Mouse (Mus musculus): ENCODE measurements at regions not wholly inside any gene's neighbourhood (a gene's known extent, or its start where the extent isn't known, plus 50 kb on each side); places are given as distances from the start of the nearest gene placed in this dataset.

DNA sequence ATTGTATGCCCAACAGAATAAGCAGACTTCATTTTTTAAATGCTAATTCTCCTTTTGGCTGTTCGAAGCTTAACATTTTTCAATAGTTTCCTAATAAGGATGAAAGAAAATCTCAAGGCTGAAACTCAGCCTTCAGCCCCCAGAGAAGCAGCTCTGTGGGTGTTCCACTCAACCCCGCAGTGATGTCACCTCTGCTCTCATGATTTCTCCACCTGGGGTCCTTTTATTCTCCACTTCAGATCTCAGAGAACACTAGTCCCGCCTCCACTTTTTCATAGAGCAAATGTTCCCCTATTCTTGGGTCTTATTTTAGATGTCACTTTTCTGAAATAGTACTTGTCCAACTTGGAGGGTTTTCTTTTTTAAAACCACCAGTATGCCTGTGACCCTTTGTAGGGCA, 567.3 kb downstream of the Cntn3 start:
- H3K36me3 ChIP-seq (ENCODE audit: control insufficient read depth, insufficient read depth, low read length): no peaks in the 10 kb centered on the region
- DNase-seq: no peak
- no peak overlapping the region for H3K27ac ChIP-seq
- no peaks in the 10 kb centered on the region for H3K27me3 ChIP-seq (ENCODE audit: control insufficient read depth, insufficient read depth, low read length)
- intact Hi-C loops (cut with DNase I): no loop called here
- no peak overlapping the region for H3K9ac ChIP-seq (ENCODE audit: low read depth, low read length)
- H3K4me3 ChIP-seq: no peak overlapping the region
- no peaks in the 10 kb centered on the region for H3K79me2 ChIP-seq (replicated peaks; ENCODE audit: control insufficient read depth, insufficient read depth, low read length)
- H3K4me1 ChIP-seq (ENCODE audit: control insufficient read depth, insufficient read depth, low read length): no peaks in the 10 kb centered on the region
- WGBS: 72% methylated on average over 3 of the region's 3 CpGs
- TF ChIP-seq CTCF (IDR thresholded peaks at IDR 0.05) (no peak), EP300 (IDR thresholded peaks at IDR 0.05; ENCODE audit: insufficient read depth, low read depth, low read length) (no peak), POLR2A (IDR thresholded peaks at IDR 0.05; ENCODE audit: insufficient read depth, low read depth, low read length) (no peak)

- TF ChIP-seq POLR2A (IDR thresholded peaks at IDR 0.05; ENCODE audit: insufficient read depth, low read depth, low read length): no peak
- TF ChIP-seq CTCF (IDR thresholded peaks at IDR 0.05): no peak
- TF ChIP-seq EP300 (IDR thresholded peaks at IDR 0.05; ENCODE audit: insufficient read depth, low read depth, low read length): no peak
- Histone ChIP-seq H3K27me3 (ENCODE audit: control insufficient read depth, insufficient read depth, low read length) (no peaks in the 10 kb centered on the region), H3K27ac (no peak overlapping the region), H3K36me3 (ENCODE audit: control insufficient read depth, insufficient read depth, low read length) (no peaks in the 10 kb centered on the region), H3K79me2 (replicated peaks; ENCODE audit: control insufficient read depth, insufficient read depth, low read length) (no peaks in the 10 kb centered on the region), H3K4me1 (ENCODE audit: control insufficient read depth, insufficient read depth, low read length) (no peaks in the 10 kb centered on the region), H3K4me3 (no peak overlapping the region), H3K9ac (ENCODE audit: low read depth, low read length) (no peak overlapping the region)
- WGBS: 68% methylated on average over 2 of the region's 2 CpGs
- intact Hi-C loops (cut with DNase I): no loop called here
- no peak for DNase-seq
Observed at GRCm38 (mm10) chr6:101998181-101998580, 574.7 kb downstream of the Cntn3 start.

DNA sequence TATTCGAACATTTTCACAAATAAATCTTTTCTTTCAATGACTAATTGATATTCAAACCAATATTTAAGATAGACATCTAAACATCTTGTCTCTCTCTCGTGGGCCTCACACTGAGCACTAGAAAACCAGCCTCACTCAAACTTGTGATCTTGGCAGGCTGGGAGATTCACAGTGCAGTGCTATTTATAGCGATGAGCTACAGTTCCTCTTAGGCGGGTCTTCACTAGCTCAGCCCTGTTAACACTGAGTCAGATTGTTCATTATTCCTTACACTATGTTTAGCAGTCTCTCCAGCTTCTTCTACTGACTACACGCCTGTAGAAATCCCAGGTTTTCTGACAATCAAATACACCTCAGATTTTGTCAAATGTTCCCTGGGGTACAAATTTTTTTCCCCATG, 575.3 kb downstream of the Cntn3 start:
- H3K36me3 ChIP-seq (ENCODE audit: control insufficient read depth, insufficient read depth, low read length): no peaks in the 10 kb centered on the region
- H3K27ac ChIP-seq: no peak overlapping the region
- intact Hi-C loops (cut with DNase I): no loop called here
- TF ChIP-seq CTCF (IDR thresholded peaks at IDR 0.05) (no peak), POLR2A (IDR thresholded peaks at IDR 0.05; ENCODE audit: insufficient read depth, low read depth, low read length) (no peak), EP300 (IDR thresholded peaks at IDR 0.05; ENCODE audit: insufficient read depth, low read depth, low read length) (no peak)
- peak in 1 of 2 experiments; percentile 17 for DNase-seq
- H3K27me3 ChIP-seq (ENCODE audit: control insufficient read depth, insufficient read depth, low read length): no peaks in the 10 kb centered on the region
- H3K79me2 ChIP-seq (replicated peaks; ENCODE audit: control insufficient read depth, insufficient read depth, low read length): no peaks in the 10 kb centered on the region
- H3K4me3 ChIP-seq: no peak overlapping the region
- 27% methylated on average over 5 of the region's 5 CpGs for WGBS
- H3K4me1 ChIP-seq (ENCODE audit: control insufficient read depth, insufficient read depth, low read length): no peaks in the 10 kb centered on the region
- H3K9ac ChIP-seq (ENCODE audit: low read depth, low read length): no peak overlapping the region

GRCm38 (mm10) chr6:101992815-101993214, 580.1 kb downstream of the Cntn3 start:
- DNase-seq: no peak
- H3K79me2 ChIP-seq (replicated peaks; ENCODE audit: control insufficient read depth, insufficient read depth, low read length): no peaks in the 10 kb centered on the region
- H3K36me3 ChIP-seq (ENCODE audit: control insufficient read depth, insufficient read depth, low read length): no peaks in the 10 kb centered on the region
- H3K4me3 ChIP-seq: no peak overlapping the region
- no peaks in the 10 kb centered on the region for H3K27me3 ChIP-seq (ENCODE audit: control insufficient read depth, insufficient read depth, low read length)
- 96% methylated on average over 2 of the region's 2 CpGs for WGBS
- intact Hi-C loops (cut with DNase I): no loop called here
- H3K4me1 ChIP-seq (ENCODE audit: control insufficient read depth, insufficient read depth, low read length): no peaks in the 10 kb centered on the region
- H3K27ac ChIP-seq: no peak overlapping the region
- TF ChIP-seq POLR2A (IDR thresholded peaks at IDR 0.05; ENCODE audit: insufficient read depth, low read depth, low read length) (no peak), EP300 (IDR thresholded peaks at IDR 0.05; ENCODE audit: insufficient read depth, low read depth, low read length) (no peak), CTCF (IDR thresholded peaks at IDR 0.05) (no peak)
- no peak overlapping the region for H3K9ac ChIP-seq (ENCODE audit: low read depth, low read length)

GRCm38 (mm10) chr6:101981656-101982055, 591.2 kb downstream of the Cntn3 start:
- TF ChIP-seq CTCF (IDR thresholded peaks at IDR 0.05): no peak
- no peak for TF ChIP-seq EP300 (IDR thresholded peaks at IDR 0.05; ENCODE audit: insufficient read depth, low read depth, low read length)
- TF ChIP-seq POLR2A (IDR thresholded peaks at IDR 0.05; ENCODE audit: insufficient read depth, low read depth, low read length): no peak
- intact Hi-C loops (cut with DNase I): no loop called here
- WGBS: 67% methylated on average over 1 of the region's 1 CpGs
- DNase-seq: no peak
- Histone ChIP-seq H3K27me3 (ENCODE audit: control insufficient read depth, insufficient read depth, low read length) (no peaks in the 10 kb centered on the region), H3K9ac (ENCODE audit: low read depth, low read length) (no peak overlapping the region), H3K4me3 (no peak overlapping the region), H3K79me2 (replicated peaks; ENCODE audit: control insufficient read depth, insufficient read depth, low read length) (no peaks in the 10 kb centered on the region), H3K36me3 (ENCODE audit: control insufficient read depth, insufficient read depth, low read length) (no peaks in the 10 kb centered on the region), H3K4me1 (ENCODE audit: control insufficient read depth, insufficient read depth, low read length) (no peaks in the 10 kb centered on the region), H3K27ac (no peak overlapping the region)

GRCm38 (mm10) chr6:101979213-101979612, 593.7 kb downstream of the Cntn3 start:
- Histone ChIP-seq H3K79me2 (replicated peaks; ENCODE audit: control insufficient read depth, insufficient read depth, low read length) (no peaks in the 10 kb centered on the region), H3K27ac (no peak overlapping the region), H3K9ac (ENCODE audit: low read depth, low read length) (no peak overlapping the region), H3K27me3 (ENCODE audit: control insufficient read depth, insufficient read depth, low read length) (no peaks in the 10 kb centered on the region), H3K4me1 (ENCODE audit: control insufficient read depth, insufficient read depth, low read length) (no peaks in the 10 kb centered on the region), H3K4me3 (no peak overlapping the region), H3K36me3 (ENCODE audit: control insufficient read depth, insufficient read depth, low read length) (no peaks in the 10 kb centered on the region)
- DNase-seq: no peak
- WGBS: 78% methylated on average over 2 of the region's 2 CpGs
- intact Hi-C loops (cut with DNase I): no loop called here
- TF ChIP-seq POLR2A (IDR thresholded peaks at IDR 0.05; ENCODE audit: insufficient read depth, low read depth, low read length) (no peak), CTCF (IDR thresholded peaks at IDR 0.05) (no peak), EP300 (IDR thresholded peaks at IDR 0.05; ENCODE audit: insufficient read depth, low read depth, low read length) (no peak)
